In genomic region chr6:55357636-55358031, GRCm38 (mm10) we compare ENCODE assay signal across 9 mouse cellular contexts. TPM values are rescaled to one million over a fixed set of nuclear protein-coding genes. Genes with fewer than 3 reads are reported as not detected.
A peak's percentile ranks its signal among the peaks of the same experiment; 100 is the strongest.
DNase-seq lines count a peak whose midpoint lies in the region; ATAC-seq and TF ChIP-seq lines count a peak whose summit lies in the region.
"Had no signal": no experiment of that assay in that cellular context is flagged by ENCODE, and none has a peak within 500 bp of the region (broad histone marks: within the 10 kb centered on the region; RNA-seq: fewer than 3 reads in every experiment).

No protein-coding gene starts in this region.

- no peak overlapping the region for H3K4me3 ChIP-seq in lung, embryonic 16.5 days (ENCODE audit: low read length)
- H3K4me3 ChIP-seq in kidney, adult 2 months (ENCODE audit: insufficient read depth, low read depth, low read length): no peak overlapping the region
- no peak overlapping the region for H3K4me3 ChIP-seq in liver, embryonic 16.5 days (ENCODE audit: low read depth, low read length)
- H3K4me3 ChIP-seq: heart, embryonic 13.5 days had no signal

- 0 out of 2 replicates have a peak overlapping the region, but pooled peaks have one; percentile 0 for H3K27ac ChIP-seq in lung, embryonic 16.5 days (ENCODE audit: low read length)
- H3K27ac ChIP-seq in kidney, adult 2 months (ENCODE audit: insufficient read depth, low read depth, low read length): peak overlapping the region; percentile 6; the same call in 1 of the 2 replicates
- H3K27ac ChIP-seq in liver, embryonic 16.5 days (ENCODE audit: low read length): peak overlapping the region; percentile 37
- H3K27ac ChIP-seq: heart, embryonic 13.5 days had no signal

- ATAC-seq in lung, embryonic 16.5 days (ENCODE audit: low read depth): peak; percentile 21; the same call in 1 of the 2 replicates
- peak; percentile 18 for ATAC-seq in erythroblast, adult 5-6 weeks (replicated peaks; ENCODE audit: low FRiP score, poor library complexity, severe bottlenecking)
- ATAC-seq in liver, embryonic 16.5 days (ENCODE audit: low read depth): no peak
- no peak for ATAC-seq in monocyte, adult 5-6 weeks (replicated peaks; ENCODE audit: insufficient number of reproducible peaks, low FRiP score, low TSS enrichment, poor library complexity, severe bottlenecking)

- H3K4me2 ChIP-seq in lung, embryonic 16.5 days (ENCODE audit: low read depth, low read length): no peak overlapping the region
- H3K4me2 ChIP-seq in liver, embryonic 16.5 days (ENCODE audit: low read depth, low read length): no peak overlapping the region
- H3K4me2 ChIP-seq: heart, embryonic 13.5 days had no signal

- no peaks in the 10 kb centered on the region for H3K27me3 ChIP-seq in lung, embryonic 16.5 days (ENCODE audit: control insufficient read depth, insufficient read depth, low read depth, low read length)
- no peaks in the 10 kb centered on the region for H3K27me3 ChIP-seq in kidney, adult 2 months (replicated peaks; ENCODE audit: control insufficient read depth, insufficient read depth, low read length)
- H3K27me3 ChIP-seq in liver, embryonic 16.5 days (ENCODE audit: control insufficient read depth, insufficient read depth, low read depth, low read length): no peaks in the 10 kb centered on the region

- DNase-seq in lung, postnatal 25 days (ENCODE audit: low spot score): no peak
- DNase-seq in kidney, adult 2 months: peak; percentile 92
- no peak for DNase-seq in frontal cortex, postnatal 25 days (ENCODE audit: low spot score in 2 of 2)

- peaks cover 16% of the 10 kb centered on the region for H3K4me1 ChIP-seq in lung, embryonic 16.5 days (replicated peaks; ENCODE audit: control insufficient read depth, insufficient read depth, low read length)
- H3K4me1 ChIP-seq in kidney, adult 2 months (ENCODE audit: control insufficient read depth, insufficient read depth, low read length): no peaks in the 10 kb centered on the region
- peaks cover 54% of the 10 kb centered on the region for H3K4me1 ChIP-seq in liver, embryonic 16.5 days (ENCODE audit: control insufficient read depth, low read depth, low read length)

- no peak overlapping the region for H3K9ac ChIP-seq in lung, embryonic 16.5 days (ENCODE audit: low read length)
- no peak overlapping the region for H3K9ac ChIP-seq in liver, embryonic 16.5 days (ENCODE audit: low read depth, low read length)
- H3K9ac ChIP-seq: heart, embryonic 13.5 days had no signal

- no peaks in the 10 kb centered on the region for H3K9me3 ChIP-seq in lung, embryonic 16.5 days (ENCODE audit: control insufficient read depth, low read length)
- H3K9me3 ChIP-seq in liver, embryonic 16.5 days (replicated peaks; ENCODE audit: control insufficient read depth, low read length): no peaks in the 10 kb centered on the region
- H3K9me3 ChIP-seq: heart, embryonic 13.5 days had no signal

- H3K36me3 ChIP-seq in lung, embryonic 16.5 days (ENCODE audit: control insufficient read depth, insufficient read depth, low read length): no peaks in the 10 kb centered on the region
- H3K36me3 ChIP-seq in kidney, adult 2 months (ENCODE audit: control insufficient read depth, insufficient read depth, low read length): no peaks in the 10 kb centered on the region
- no peaks in the 10 kb centered on the region for H3K36me3 ChIP-seq in liver, embryonic 16.5 days (ENCODE audit: control insufficient read depth, insufficient read depth)
- H3K36me3 ChIP-seq: heart, embryonic 13.5 days had no signal

- TF ChIP-seq POLR2A in kidney, adult 2 months (IDR thresholded peaks at IDR 0.05; ENCODE audit: low read depth, low read length): no peak

- no peak for TF ChIP-seq CTCF in kidney, adult 2 months (conservative IDR thresholded peaks at IDR 0.05; ENCODE audit: insufficient read depth, insufficient read length, low read depth, low read length)

- 16% methylated on average over 6 of the region's 6 CpGs for WGBS in lung, embryonic 16.5 days
- WGBS in kidney, adult 2 months: 28% methylated on average over 6 of the region's 6 CpGs
- WGBS in liver, embryonic 16.5 days (ENCODE audit: insufficient replicate concordance): 66% methylated on average over 6 of the region's 6 CpGs

RNA-seq across cellular contexts. Expression of gene Ghrhr, which starts 18.5 kb away (rescaled TPM):
- polyA plus RNA-seq in lung, embryonic 16.5 days (2015; fragmentation: Nextera tagmentation; extraction: Ambion mirVana): 0.10 TPM in 1 of 2 replicates, not detected in the other
- total RNA-seq in erythroblast, adult 5-6 weeks (2015; ENCODE audit: low replicate concordance): 0.63 TPM in 1 of 2 replicates, not detected in the other
- 0.28 TPM in 1 of 2 replicates, not detected in the other for total RNA-seq in erythroblast, adult 5-6 weeks (2017; ENCODE audit: low replicate concordance)
- 0.36 and 0.61 TPM in 2 replicates for polyA plus RNA-seq in kidney, adult 2 months (2012; rRNA removed)
- not detected in 2 replicates for polyA plus RNA-seq in liver, embryonic 16.5 days (2015; fragmentation: Nextera tagmentation; extraction: Ambion mirVana)
- not detected in 3 replicates for total RNA-seq in monocyte, adult 5-6 weeks (2017)
- total RNA-seq: left cerebral cortex, adult 18-20 months had no signal
- polyA plus RNA-seq: heart, embryonic 13.5 days had no signal

RNA-seq across cellular contexts. Expression of gene Aqp1, which starts 21.4 kb away (rescaled TPM):
- polyA plus RNA-seq in lung, embryonic 16.5 days (2015; fragmentation: Nextera tagmentation; extraction: Ambion mirVana): 70.5 and 84.9 TPM in 2 replicates
- 183 and 231 TPM in 2 replicates for total RNA-seq in erythroblast, adult 5-6 weeks (2015; ENCODE audit: low replicate concordance)
- total RNA-seq in erythroblast, adult 5-6 weeks (2017; ENCODE audit: low replicate concordance): 447 and 529 TPM in 2 replicates
- polyA plus RNA-seq in kidney, adult 2 months (2012; rRNA removed): 1,148 and 1,467 TPM in 2 replicates
- polyA plus RNA-seq in liver, embryonic 16.5 days (2015; fragmentation: Nextera tagmentation; extraction: Ambion mirVana): 75.9 and 78.9 TPM in 2 replicates
- 2.6 TPM in 1 of 3 replicates, not detected in the others for total RNA-seq in monocyte, adult 5-6 weeks (2017)

Comparison
In these comparisons a context has a peak if more than half of its experiments do, and no peak if none do; other contexts are left out.
1. ATAC-seq: peak in lung, embryonic 16.5 days (single experiment) and erythroblast, adult 5-6 weeks (single experiment); none in liver, embryonic 16.5 days (single experiment) and monocyte, adult 5-6 weeks (single experiment).
2. RNA of gene Aqp1, which starts 21.4 kb away (polyA plus RNA-seq): 1,148 to 1,467 TPM in kidney, adult 2 months; 75.9 to 78.9 TPM in liver, embryonic 16.5 days and 70.5 to 84.9 TPM in lung, embryonic 16.5 days; every median in the first group is over 10 times any median in the second.
3. Peak in every context shown above with its lines, with median percentiles within 50 percentile points of each other: H3K27ac ChIP-seq.